Mouse (Mus musculus): ENCODE measurements around the gene Tdp1. TPM values are rescaled to one million over a fixed set of nuclear protein-coding genes. Genes with fewer than 3 reads are reported as not detected.

Gene Tdp1
- polyA plus RNA-seq, 1 experiment from 2014 or later = 51.3 TPM

DNA sequence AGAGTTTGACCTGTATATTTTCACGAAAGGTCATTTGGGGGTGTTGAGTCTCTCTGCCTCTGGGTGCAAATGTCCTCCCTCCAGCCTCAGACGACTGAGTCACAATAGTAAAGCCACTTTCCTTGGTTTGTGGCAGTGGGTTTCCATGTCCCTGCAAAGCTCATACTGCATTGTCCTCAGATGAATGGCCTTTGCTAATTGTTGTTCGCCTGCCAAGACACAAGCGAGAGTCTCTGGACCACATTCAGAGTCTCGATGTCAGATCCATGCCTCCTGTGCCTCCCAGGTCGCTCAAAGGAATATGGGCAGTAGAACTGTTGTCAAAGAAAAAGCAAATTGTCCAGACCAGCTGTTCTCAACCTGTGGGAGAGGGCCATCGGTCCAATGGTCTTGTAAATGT is 116.1 kb downstream of the Tdp1 start:
- H3K4me1 ChIP-seq = no peaks in the 10 kb centered on the region
- 82% methylated on average over 7 of the region's 7 CpGs for WGBS
- no peak overlapping the region for H3K4me3 ChIP-seq
- H3K27me3 ChIP-seq (ENCODE audit: insufficient read depth, poor library complexity, severe bottlenecking) = no peaks in the 10 kb centered on the region
- no peaks in the 10 kb centered on the region for H3K9me3 ChIP-seq
- peak; percentile 16 for DNase-seq (ENCODE audit: low spot score)
- H3K27ac ChIP-seq = no peak overlapping the region
- H3K36me3 ChIP-seq = no peaks in the 10 kb centered on the region

DNA sequence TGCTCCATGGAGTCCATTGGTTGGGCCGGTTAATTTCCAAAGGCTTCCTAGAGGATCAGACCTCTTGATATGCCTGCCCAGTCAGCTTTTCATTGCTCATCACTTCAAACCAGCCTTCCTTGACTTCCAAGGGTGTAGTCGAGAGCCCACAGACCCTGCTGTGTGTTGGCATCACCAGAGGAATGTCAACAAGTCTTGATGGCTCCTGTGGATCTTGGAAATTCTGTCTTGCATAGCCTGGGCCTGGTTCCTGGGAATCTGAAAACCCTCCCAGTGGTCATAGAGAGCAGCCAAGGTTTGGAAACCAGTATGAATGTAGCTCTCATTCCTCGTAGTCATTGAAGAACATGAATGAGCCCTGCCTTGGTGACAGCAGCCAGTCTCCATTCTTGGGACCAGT is 116.9 kb downstream of the Tdp1 start:
- no peaks in the 10 kb centered on the region for H3K4me1 ChIP-seq
- no peaks in the 10 kb centered on the region for H3K27me3 ChIP-seq (ENCODE audit: insufficient read depth, poor library complexity, severe bottlenecking)
- 82% methylated on average over 3 of the region's 3 CpGs for WGBS
- H3K27ac ChIP-seq = no peak overlapping the region
- H3K36me3 ChIP-seq = no peaks in the 10 kb centered on the region
- no peaks in the 10 kb centered on the region for H3K9me3 ChIP-seq
- DNase-seq (ENCODE audit: low spot score) = peak; percentile 58
- H3K4me3 ChIP-seq = no peak overlapping the region

DNA sequence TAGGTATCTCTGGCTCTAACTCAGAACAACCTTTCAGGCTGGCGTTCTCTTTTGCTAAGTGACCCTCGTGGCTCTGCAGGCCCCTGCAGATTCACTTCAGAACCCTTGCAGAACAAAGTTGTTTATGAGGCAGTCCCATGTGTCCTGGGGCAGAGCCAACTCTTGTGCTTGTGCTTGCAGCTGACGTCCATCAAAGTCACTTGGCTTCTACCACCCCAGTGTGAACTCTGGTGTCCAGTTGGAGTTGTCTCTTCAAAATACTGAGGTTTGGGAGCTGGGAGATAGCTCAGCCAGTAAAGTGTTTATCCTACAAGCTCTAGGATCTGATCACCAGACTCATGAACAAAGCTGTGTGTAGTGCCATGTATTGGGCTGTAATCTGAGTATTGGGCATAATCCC is 117.6 kb downstream of the Tdp1 start:
- no peaks in the 10 kb centered on the region for H3K9me3 ChIP-seq
- no peaks in the 10 kb centered on the region for H3K27me3 ChIP-seq (ENCODE audit: insufficient read depth, poor library complexity, severe bottlenecking)
- no peaks in the 10 kb centered on the region for H3K36me3 ChIP-seq
- no peaks in the 10 kb centered on the region for H3K4me1 ChIP-seq
- no peak overlapping the region for H3K4me3 ChIP-seq
- DNase-seq (ENCODE audit: low spot score) = peak; percentile 16
- no peak overlapping the region for H3K27ac ChIP-seq
- WGBS = 78% methylated on average over 3 of the region's 3 CpGs

DNA sequence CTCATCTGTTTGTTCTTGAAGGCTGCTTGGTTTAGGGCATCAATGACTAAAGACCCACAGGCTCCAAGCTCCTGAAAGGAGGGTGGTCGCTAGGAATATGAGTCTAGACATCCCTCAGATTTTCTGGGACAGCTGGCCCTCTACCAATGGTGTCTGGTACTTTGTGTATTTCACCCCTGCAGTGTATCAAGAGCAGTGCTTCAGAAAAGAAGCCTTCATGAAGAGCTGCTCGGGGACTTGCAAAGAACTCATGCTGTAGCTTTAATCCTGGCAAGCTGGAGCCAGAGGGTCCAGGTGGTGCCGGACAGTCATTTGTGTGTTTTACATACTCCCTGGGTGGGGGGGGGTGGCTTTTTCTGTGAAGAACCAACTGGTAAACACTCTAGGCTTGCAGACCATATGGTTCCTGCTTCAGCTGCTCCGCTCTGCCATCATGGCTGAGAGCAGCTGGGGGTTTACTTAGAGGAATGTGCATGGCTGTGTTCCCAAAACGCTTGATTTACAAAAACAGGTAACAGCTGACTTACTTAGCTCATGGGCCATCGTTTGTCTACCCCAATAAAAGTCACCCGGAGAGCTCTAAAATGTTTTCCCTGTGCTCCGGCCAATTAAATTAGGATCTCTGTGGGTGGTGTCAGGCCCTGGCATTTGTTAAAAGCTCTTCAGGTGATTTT is 118.7 kb downstream of the Tdp1 start:
- Histone ChIP-seq H3K9me3 (no peaks in the 10 kb centered on the region), H3K4me1 (no peaks in the 10 kb centered on the region), H3K27me3 (ENCODE audit: insufficient read depth, poor library complexity, severe bottlenecking) (no peaks in the 10 kb centered on the region), H3K36me3 (no peaks in the 10 kb centered on the region), H3K4me3 (no peak overlapping the region), H3K27ac (no peak overlapping the region)
- DNase-seq (ENCODE audit: low spot score) = peak; percentile 33
- 47% methylated on average over 8 of the region's 8 CpGs for WGBS

Small RNA genes within 50 kb of the gene (microRNA-seq; reads per million reads assigned to microRNA genes)
- not detected for gene Gm23291

Other genes with a start within 250 kb of the Tdp1 start
- 10.1 and 12.6 TPM in 2 replicates for gene Efcab11, start 78 bp upstream of the Tdp1 start, polyA plus RNA-seq (2016; fragmentation: Nextera tagmentation; extraction: Ambion mirVana)
- 0.05 and 0.23 TPM in 2 replicates for gene Kcnk13, start 80.0 kb downstream of the Tdp1 start, polyA plus RNA-seq (2016; fragmentation: Nextera tagmentation; extraction: Ambion mirVana)
- gene Psmc1, start 225.6 kb downstream of the Tdp1 start, polyA plus RNA-seq (2016; fragmentation: Nextera tagmentation; extraction: Ambion mirVana) = 278 and 309 TPM in 2 replicates

Data from heart, embryonic 10.5 days (tissue).